Mouse (Mus musculus): ENCODE results near the gene Uchl4.
"Not testable (repeated sequence)": the region's sequence is repeated elsewhere in the genome, so short reads cannot be mapped to it uniquely, and the experiment has no call there.

Gene Uchl4

DNA sequence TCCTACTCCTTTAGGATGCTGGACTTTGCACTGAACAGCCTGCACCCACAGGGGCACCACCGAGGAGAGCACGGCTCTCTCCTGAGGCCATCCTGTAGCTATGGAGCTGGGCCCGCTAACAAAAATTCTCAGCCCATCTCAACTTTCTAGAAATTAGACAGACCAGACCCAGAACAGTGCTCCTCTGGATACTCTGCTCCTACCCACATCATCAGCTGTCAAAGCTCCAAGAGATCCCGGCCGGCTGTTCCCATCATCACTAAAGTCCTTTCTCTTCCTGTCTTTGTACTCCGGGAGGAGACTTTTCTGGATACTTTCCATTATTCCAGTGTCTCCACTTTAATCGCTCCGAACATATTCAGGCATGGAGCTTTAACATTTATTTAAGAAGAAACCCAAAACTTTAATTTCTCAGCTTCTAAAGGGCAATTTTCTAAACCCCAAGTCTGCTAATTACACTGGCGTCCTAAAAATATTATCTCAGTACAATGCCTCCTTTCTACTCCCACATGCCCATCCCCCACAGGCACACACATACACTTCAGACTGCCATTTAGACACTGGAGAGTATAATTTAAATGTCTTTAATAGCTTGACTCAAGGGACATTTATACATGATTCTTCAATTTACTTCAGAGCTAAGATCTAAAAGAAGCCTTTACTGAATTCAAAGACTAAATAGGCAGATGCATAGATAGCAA is 2.6 kb upstream of the Uchl4 start:
- peak; percentile 67 to 76 for DNase-seq

DNA sequence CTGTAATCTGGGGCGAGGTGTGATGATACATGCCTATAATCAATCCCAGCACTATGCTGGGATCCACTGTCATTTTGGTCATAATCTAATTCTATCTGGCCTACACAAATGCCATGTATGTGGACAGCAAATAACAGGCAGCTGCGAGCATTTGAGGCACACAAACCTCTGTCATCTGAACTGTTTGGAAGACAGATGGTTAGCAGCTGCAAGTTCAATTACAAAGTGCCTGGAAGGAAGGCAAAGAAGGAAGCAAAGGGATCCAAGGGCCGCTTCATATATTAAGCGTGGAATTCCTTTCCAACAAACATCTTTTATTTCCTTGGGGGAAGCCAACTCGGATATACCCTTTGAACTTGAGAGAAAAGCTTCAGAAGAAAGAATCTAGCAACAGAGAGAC is 1.3 kb upstream of the Uchl4 start:
- DNase-seq, result peak; percentile 37 to 53

DNA sequence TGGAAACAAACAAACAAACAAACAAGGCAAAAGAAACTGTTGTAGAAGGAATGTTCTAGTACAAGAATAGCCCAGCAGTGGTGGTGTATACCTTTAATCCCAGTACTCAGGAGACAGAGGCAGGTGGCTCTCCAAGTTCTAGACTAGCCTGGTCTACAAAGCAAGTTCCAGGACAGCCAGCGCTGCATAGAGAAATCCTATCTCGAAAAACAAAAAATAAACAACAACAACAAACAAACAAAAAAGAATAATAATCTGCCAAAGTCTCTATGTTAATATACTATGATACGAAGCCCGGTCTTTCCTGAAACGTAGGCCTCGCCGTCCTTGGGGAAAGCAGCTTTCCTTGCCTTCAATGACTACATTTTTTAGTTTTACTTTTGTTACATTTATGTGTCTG is 1.1 kb downstream of the Uchl4 start:
- no peak for DNase-seq

DNA sequence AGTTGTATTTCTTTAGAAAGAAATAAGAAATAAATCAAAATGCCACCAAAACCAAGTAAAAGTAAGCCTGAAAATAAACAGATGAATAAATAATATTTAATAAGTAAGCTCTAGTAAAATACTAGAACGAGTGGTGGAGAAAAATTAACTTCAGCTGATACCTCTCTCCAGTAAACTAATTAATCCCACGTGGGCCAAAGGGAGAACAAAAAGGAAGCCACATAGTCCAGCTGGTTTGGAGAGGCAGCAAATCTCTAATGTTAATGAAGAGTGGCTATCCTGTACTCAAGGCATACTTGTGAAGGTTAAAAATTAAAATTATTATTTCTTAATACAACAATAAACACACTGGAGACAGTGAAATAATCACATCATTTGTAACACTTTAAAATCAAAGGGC is 5.1 kb downstream of the Uchl4 start:
- no peak for DNase-seq

DNA sequence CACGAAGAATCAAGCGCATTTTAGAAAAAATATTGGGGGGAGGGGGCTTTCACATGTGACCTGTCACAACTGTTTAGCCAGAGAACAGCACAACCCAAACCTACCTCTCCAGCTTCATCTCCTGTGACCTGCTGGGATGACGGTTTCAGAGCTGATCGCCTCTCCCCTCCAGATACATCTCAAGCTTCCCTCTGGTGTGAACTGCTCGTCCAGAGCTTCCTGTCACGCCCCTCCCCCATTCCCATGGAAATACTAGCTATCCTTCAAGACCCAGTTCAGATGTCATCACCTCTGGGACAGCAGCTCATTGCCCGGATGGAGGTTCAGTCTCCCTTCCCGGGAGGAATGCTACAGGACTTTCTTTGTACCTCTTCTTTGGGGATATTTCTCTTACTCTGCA is 5.7 kb downstream of the Uchl4 start:
- DNase-seq, result peak; percentile 45 to 64

DNA sequence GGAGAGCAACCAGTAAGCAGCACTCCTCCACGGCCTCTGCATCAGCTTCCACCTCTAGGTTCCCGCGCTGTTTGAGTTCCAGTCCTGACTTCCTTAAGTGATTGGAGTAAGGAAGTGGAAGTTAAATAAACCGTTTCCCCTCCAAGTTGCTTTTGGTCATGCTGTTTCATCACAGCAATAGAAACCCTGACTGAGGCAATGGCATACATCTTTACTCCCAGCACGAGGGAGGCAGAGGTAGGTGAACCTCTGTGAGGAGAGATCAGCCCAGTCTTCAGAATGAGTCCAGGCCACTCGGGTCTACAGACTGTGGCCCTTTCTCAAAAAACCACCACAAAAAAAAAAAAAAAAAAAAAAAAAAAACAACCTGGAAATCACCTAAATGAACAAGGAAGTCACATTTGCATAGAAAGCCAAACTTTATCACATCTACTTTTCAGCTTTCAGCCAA is 7.4 kb downstream of the Uchl4 start:
- DNase-seq, result no peak

DNA sequence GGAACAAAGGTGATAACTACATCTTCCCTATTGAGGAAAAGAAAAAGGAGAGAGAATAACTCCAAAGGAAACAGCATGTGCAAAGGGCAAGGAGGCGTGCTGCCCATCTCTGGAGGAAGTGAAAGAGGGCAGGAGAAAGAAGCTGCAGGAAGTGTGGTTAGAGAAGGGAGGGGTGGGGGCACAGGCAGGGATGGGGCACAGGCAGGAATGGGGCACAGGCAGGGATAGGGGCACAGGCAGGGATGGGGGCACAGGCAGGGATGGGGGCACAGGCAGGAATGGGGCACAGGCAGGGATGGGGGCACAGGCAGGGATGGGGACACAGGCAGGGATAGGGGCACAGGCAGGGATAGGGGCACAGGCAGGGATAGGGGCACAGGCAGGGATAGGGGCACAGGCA is 14.4 kb downstream of the Uchl4 start:
- no peak for DNase-seq

DNA sequence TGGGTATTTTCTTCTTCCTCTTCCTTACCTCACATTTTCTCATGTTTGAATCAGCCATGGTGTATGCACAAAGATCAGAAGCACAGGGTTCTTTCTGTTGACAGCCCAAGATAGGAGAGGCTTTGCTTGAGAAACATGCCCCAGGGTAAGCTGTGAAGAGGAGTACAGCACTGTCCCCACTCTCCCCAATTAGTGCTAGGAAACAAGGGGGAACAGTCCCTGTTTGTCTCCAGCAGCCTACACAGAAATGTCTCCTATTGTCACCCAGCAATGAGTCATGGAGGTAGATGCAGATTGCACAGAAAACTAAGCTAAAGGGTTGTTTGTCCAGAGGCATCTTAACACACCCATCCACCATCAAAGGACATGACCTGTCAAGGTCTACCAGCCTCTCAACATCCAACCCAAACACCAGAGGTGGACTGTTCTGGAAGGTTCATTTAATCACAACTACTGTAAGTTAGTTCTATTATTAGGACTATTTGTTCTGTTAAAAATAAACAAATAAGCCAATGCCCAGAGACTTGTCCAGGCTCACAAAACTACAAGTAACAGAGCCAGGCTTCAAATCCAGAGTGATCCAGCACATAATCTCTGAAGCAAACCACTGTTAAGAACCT is 15.2 kb downstream of the Uchl4 start:
- no peak for DNase-seq

DNA sequence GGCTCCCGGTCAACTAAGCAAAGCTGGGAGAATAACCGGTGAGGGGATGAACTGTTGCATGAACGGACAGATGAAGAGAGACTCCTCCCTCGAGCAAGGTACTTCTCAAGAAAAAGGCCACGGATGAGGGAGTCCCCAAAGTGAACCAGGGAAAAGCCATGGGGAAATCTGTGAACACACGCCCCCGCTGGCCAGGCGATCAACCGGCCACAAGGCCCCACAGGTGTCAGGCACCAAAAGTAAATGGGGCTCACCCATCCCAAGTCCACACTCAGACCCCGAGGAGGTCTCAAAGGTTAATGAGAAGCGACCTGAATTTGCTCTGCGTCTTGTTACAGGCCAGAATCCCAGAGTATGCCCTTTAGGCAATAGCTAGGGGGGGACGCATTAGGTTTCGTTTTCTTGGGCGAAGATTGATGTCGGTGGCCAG is 17.6 kb downstream of the Uchl4 start:
- peak; percentile 59 to 68 for DNase-seq

DNA sequence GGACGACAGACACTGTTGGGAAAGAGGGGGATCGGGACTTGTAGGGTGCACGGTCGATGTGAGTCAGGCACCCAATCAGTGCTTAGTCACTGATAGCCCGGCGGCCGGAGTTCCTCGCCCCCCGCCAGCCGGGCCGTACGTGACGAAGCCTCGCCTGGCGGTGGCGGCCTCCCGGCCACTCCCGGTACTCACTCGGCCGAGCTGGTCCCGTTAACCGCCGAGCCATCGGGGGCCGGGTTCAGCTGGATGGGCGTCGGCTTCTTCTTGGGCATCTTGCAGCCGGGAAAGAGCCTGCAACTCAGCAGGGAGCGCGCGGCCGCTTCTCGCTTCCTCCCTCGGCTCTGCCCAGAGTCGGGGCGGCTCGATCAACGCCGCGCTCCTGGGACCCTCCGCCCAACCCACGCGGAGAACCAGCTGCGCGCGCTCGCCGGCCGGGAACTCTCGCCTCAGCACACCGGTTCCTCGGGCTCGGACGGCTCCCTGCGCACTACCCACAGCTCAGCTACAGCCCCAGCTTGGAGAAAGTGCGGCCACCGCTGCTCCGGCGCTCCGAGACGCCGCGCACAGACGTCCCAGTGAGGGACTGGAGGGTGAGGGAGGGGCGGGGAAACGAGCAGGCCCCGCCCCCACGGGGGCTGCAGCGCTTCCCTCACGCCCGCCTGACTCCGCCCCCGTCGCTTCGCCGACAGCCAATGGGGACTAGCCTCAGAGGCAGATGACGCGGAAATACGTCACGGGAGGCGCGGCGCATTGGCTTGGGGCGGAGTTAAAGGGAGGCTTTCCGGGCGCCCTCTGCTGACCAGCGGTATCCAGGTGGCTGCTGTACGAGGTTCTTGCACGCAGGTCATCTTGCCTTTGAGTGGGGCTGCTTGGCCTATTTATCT is 18.3 kb downstream of the Uchl4 start, which contains the start of gene Map2k1:
TSS of gene Map2k1 (minus strand) at position 611 of the 884 bp plus-strand sequence.
- DNase-seq, result peak; percentile 100

DNA sequence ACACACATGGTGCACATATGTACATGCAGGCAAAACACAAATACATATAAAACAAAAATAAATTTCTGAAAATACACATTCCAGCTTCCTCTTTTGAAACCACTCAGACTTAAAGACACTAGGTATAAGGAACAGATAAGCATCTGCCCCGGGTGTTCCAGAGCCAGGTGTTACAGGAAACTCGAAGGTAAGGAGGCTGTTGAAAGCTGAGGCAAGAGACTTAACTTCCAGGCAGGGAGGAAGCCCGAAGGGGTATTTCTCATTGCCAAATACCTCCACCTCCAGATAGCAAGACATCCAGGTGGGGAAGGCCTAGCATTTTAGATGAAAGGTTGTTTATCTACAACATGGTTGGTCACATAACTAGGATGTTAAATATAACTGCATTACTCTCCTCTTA is 20.4 kb downstream of the Uchl4 start:
- DNase-seq, result no peak

DNA sequence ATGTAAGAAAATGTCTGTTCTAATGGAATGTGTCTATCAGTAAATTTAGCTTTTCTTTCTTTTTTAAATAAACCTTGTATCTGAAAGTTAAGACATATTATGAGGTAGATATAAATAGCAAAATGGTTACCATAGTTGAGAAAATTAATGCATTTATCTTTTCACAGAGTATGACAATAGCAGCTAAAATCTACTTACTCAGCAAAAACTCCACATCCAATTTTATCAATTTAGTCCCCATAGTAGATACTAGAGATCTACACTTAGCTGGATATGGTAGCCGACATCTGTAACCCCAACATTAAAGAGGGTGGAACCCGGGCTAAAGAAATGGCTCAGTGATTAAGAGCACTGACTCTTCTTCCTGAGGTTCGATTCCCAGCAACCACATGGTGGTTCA is 21.2 kb downstream of the Uchl4 start:
- DNase-seq, result no peak

DNA sequence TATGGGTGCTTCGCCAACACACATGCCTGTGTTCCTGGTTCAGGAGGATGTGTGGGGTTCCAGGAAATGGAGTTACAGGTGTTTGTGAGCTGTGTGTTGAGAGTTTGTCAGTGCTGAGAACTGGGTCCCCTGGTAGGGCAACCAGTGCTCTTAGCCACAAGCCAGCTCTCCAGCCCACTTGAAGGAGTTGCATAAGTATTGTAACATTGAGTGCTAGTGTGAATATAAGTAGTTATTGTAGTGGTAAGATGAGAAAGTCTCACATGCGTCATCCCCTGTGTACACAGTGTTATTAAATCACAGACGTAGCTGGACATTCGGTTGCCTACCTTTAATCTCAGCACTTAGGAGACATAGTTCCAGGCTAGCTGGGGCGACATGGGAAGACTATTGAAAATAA is 24.9 kb downstream of the Uchl4 start:
- no peak for DNase-seq

DNA sequence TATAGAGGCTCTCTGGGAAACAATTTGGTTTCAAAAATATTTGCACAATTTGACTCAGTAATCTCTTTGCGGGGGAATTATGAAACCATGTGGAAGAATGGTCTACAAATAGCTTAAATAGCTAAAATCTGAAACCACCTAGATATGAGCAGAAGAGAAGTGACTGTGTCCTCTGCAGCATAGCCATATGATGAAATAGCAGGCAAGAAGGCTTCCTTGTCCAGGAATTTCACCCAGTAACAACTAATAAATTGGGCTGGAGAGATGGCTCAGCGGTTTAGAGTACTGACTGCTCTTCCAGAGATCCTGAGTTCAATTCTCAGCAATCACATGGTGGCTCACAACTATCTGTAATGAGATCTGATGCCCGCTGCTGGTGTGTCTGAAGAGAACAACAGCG is 26.0 kb downstream of the Uchl4 start:
- DNase-seq, result no peak

DNA sequence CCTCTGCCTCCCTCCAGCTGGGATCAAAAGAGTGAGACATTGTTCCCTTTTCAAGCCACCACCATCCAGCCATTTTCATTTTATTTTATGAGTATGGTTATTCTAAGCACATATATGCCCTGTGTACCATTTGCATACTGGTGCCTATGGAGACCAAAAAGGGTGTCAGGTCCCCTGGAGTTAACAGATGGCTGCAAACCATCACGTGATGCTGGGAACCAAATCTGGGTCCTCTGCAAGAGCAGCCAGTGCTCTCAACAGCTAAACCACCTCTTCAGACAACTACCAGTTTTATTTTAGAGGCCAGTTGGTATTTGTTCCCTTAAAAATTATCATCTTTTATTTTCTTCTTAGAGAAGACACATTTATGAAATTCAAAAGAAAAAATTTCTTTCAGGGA is 29.8 kb downstream of the Uchl4 start:
- DNase-seq, result no peak

DNA sequence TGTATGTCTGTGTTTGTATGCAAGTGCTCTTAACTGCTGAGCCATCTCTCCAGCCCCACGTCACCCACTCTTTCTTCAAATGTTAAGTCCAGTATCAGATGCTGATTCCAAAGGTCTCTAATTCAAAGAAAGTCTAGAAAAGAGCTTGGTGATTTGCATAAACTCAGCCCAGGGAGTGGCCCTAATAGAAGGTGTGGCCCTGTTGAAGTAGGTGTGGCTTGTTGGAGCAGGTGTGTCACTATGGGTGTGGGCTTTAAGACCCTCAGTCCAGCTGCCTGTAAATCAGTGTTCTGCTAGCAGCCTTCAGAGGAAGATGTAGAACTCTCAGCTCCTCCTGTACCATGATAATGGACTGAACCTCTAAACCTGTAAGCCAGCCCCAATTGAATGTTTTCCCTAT is 32.2 kb downstream of the Uchl4 start:
- no peak for DNase-seq

DNA sequence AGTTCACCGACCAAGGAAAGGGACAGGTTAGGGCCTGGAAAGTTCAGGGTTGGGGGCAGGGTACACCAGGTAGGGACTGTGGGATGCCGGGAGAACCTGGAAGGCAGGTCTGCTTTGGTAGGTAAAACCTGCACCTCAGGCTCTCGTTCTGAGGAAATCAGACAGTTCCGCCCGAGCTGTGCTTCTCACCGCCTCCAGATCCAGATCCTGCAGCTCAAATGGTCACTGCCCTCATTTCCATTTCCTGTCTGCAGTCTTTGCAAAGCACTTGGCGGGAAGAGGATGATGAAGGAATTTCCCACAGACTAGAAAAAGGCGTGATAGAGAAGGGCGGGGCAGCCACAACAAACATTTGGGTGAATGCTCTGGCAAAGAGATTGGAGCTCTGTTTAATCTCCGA is 33.2 kb downstream of the Uchl4 start:
- no peak for DNase-seq

DNA sequence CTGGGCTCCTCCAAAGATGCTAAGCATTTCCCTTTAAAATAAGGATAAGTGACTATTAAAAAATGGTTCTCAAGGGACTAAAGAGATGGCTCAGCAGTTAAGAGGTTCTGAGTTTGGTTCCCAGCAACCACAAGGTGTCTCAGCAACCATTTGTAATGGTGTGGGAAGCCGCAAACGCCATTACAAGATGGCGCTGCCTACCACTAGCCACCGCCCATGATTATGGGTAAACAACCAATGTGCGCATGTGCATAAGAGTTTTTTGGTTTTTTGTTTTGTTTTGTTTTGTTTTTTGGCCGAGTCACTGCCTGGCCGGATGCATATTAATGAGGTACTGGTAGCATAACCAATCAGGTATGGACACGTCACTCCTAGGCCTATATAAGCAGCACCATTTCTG is 33.8 kb downstream of the Uchl4 start:
- DNase-seq, result not testable (repeated sequence)

DNA sequence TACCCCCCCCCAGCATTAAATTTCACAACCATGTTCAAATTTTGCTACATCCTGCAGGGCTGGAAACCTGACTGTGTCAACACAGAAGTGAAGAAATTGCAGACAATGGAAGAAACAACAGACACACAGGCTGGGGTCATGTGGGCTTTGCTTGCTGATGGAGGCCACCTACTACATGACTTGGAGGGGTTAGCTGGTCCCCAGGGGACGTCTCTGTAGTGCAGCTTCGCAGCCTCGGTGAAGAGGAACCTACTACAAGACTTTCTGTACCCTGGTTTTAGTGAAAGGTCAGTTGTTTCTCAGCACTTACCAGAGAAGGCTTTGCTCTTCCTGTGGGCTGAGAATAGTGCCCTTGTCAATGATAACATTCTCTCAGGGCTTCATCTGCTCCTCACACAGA is 36.2 kb downstream of the Uchl4 start:
- no peak for DNase-seq

DNA sequence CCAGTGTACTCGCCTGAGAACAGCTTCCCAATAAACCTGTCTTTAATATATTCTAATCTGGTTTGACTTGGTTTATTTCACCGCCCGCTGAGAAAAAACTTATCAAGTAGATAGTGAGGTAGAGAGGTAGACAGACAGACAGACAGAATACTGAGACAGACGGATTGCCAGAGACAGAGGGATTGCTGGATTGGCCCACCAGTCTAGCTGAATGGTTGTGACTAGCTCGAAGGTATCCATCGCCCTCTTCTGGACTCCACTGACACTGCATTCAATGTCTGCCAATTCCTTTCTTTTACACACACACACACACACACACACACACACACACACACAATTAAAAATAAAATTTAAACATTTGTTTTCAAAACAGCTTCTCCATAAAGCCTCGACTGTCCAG is 37.6 kb downstream of the Uchl4 start:
- DNase-seq, result peak; percentile 76 to 79

DNA sequence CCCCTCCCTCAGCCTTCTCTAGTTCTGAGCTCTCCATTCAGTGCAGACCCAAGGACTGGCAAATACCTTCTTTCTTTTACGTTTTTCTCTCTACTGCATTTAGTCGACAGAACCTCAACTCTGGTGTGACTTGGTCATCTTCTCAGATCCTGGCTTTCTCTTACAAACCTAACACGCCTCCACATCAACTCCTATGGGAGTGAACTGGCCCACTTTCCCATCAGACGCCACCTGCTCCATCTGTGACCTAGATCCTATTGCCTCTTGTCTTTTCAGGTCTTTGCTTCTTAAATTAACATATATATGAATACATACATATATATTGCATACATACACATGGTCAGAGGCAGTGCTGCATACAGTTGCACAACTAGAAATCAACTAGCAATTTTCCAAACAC is 38.8 kb downstream of the Uchl4 start:
- DNase-seq, result no peak

DNA sequence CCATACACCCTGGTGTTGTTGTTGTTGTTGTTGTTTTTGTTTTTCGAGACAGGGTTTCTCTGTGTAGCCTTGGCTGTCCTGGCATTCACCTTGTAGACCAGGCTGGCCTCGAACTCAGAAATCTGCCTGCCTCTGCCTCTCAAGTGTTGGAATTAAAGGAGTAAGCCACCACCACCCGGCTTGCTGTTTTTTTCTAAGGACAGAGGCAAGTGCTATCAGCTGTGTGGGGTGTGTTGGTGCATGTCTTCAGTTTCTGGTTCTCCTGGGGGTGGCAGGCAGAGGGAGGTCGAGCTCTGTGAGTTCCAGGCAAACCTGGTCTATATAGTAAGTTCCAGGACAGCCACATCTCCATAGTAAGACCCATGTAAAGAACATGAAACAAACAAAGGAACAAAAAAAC is 39.3 kb downstream of the Uchl4 start:
- DNase-seq, result no peak

DNA sequence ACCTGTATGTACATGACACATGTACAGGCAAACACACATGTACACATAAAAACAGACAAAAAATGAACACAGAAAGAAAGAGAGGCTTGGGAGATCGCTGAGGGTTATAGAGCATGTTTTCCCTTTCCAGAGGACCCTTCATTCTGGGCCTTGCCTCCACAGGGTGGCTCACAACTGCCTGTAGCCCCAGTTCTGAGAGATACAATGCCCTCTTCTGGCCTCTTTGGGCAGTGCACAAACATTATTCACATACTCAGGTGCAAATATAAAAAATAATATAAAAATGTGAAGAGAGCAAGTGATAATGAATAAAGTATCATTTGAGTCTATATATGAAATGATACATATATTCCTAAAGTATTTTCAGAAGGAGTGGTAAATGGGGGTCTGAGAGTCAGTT is 39.9 kb downstream of the Uchl4 start:
- DNase-seq, result peak; percentile 49 to 56

DNA sequence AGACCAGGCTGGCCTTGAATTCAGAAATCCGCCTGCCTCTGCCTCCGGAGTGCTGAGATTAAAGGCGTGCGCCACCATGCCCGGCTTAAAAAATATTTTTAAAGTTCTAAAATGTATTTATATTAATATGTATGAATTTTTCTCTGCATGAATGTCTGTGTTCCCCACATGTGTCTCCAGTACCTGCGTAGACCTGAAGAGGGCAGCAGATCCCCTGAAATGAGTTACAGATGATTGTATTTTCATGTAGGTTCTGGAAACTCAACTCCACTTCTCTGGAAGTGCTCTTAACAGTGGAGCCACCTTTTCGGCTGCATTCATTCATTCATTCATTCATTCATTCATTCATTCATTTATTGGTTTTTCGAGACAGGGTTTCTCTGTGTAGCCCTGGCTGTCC is 42.7 kb downstream of the Uchl4 start:
- DNase-seq, result peak; percentile 85 to 87
